Mouse (Mus musculus) E14TG2a.4 (cell line): ENCODE measurements around the gene Daxx.

ENCODE experiments used
- CTCF ChIP-seq: conservative IDR thresholded peaks from 2 replicates; pipeline ENCODE4 v1.5.1; 2014; ENCODE audit warnings: low read length
- NANOG ChIP-seq: IDR thresholded peaks from 2 replicates; pipeline ENCODE4 v1.6.1; 2014; ENCODE audit warnings: borderline replicate concordance, low read length, mixed read lengths
- POU5F1 ChIP-seq: IDR thresholded peaks from 2 replicates; pipeline ENCODE4 v1.6.1; 2014; ENCODE audit warnings: low read length, borderline replicate concordance

DNA sequence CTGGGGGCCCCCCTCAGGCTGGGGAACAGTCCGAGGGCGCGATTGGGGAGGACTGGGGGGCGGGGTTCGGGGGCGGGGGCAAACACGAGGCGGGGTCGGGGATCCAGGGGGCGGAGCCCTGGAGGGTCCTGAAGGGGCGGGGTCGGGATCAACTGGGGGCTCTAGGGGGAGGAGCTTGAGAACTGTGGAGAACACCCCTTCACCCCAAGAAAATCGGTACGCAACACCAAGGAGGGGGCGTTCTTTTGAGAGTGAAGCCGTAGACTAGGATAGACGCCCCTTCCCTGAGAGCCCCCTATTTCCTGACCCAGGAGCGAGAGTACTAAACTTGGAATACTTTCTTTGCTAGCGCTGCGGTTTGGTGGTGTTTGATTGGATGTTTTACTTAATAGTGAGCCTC, 7.1 kb downstream of the Daxx start:
- no peak for TF ChIP-seq CTCF
- TF ChIP-seq POU5F1, result no peak
- no peak for TF ChIP-seq NANOG
